Mouse (Mus musculus) ES-Bruce4 (cell line): Measurements from ENCODE around the gene Padi6.

Source experiments
- CTCF ChIP-seq: IDR thresholded peaks from one replicate; pipeline ENCODE4 v1.8.1; 2011; ENCODE audit warnings: low read depth, low read length
- POLR2A ChIP-seq: IDR thresholded peaks from one replicate; pipeline ENCODE4 v1.8.1; 2011; ENCODE audit warnings: low read length; ENCODE audit not compliant: insufficient read depth

GRCm38 (mm10) chr4:140726907-140727306 is 15.5 kb downstream of the Padi6 start:
- no peak for TF ChIP-seq POLR2A
- no peak for TF ChIP-seq CTCF
